Mouse (Mus musculus): ENCODE results near the gene Zmym1.
"Not testable (repeated sequence)": the region's sequence is repeated elsewhere in the genome, so short reads cannot be mapped to it uniquely, and the experiment has no call there.

The Zmym1 gene

DNA sequence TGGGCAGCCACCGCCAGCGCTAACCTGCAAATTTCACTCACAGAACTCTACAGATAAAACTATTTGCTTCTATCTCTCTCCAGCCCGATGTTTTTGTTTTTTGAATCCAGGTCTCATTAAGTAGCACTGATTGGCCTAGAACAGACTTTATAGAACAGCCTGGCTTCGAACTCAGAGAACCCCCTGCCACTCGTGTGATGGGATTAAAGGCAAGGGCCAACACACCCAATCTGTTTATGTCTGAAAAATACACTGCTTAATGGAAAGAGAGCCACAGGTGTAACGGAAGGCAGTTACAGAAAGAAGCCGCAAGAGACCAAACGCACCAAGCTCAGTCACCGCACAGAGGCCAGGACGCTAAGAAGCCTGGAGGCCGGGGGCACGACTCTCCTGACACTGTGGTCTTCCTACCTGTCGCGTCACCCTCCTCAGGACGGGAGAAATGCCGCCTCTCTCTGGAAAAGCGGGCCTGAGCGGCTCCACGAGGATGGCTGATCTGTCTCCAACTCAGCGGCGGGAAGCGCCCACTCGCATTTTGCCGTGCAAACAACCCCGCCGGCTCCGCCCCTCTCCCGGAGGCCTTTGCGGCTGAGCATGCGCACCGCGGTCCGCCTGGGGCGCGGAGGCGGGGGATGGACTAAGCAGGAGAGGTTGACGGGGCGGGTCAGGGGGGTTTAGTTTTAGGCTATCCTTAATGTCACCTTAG, at the start of gene Zmym1:
Gene Zmym1 (minus strand): TSS at position 568 of the 706 bp plus-strand sequence.
- peak; percentile 75 to 83 for DNase-seq (ENCODE audit: low spot score in 2 of 2)

DNA sequence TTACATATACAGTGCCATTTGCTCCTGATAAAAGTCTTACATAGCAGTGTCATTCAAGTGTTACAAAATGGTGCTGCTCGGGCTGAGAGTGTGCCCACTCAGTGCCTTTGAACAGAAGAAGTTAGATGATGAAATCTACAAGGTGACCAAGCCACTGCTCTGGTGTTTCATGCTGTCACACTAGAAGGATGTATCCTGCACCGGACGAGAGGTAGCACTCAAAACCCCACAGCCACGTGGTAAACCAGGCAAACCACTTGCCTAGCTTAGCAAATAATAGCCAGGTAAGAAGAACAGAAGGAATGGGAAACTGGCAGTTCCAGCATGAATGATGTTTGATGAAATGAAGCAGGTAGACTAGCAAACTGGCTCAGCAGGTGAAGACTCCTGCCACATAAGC, 49.6 kb upstream of the Zmym1 start:
- no peak for DNase-seq (ENCODE audit: low spot score in 2 of 2)

DNA sequence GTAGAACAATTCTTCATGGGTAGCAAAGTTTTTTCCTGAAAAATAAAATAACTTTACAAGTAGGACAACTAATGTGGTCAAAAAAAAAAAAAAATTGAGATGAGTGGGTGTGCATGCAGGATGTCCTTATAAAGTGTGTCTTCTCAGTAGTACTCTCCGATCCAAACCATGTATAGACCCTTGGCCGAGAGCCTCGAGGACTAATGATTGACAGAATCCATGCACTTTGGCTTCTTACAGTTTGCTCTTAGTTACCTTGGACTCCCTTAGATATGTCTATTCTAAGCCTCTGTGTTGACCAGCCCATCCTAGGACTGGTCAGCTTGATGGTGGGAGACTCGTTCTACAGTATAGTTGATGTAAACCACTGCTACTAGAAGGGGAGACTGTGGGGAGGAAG, 46.6 kb upstream of the Zmym1 start:
- DNase-seq (ENCODE audit: low spot score in 2 of 2), result no peak

DNA sequence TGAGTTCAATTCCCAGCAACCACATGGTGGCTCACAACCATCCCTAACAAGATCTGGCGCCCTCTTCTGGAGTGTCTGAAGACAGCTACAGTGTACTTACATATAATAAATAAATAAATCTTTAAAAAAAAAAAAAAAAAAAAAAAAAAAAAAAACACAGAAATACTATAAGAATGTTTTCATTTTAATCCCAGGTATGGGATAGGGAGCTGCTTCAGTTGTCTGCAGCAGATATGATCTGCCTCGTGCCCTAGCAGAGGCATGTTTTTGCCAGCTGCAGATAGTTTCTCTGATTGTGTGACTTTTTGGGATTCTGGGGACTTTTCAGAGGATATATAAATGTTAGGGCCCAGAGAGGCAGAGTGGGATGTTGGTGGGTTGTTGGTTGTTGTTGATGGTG, 38.6 kb upstream of the Zmym1 start:
- DNase-seq (ENCODE audit: low spot score in 2 of 2), result not testable (repeated sequence)

DNA sequence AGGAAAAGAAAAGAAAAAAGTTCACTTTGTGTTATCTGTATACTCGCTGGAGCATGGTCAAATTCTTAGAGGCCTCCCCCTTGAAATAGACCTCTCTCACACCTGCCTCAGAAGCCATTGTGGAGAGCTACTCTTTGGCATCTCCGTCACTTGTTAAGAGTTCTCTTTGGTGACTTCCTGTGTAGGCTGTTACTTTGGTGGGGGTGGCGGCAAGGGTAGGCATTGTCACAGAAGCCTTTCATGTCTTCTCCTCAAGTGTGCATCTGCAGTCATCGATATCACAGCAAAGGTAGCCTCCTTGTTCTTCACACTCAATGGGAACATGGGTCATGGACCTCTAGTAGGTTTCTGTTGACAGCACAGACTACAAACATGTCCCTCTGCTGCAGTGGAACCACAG, 34.1 kb upstream of the Zmym1 start:
- DNase-seq (ENCODE audit: low spot score in 2 of 2), result no peak

DNA sequence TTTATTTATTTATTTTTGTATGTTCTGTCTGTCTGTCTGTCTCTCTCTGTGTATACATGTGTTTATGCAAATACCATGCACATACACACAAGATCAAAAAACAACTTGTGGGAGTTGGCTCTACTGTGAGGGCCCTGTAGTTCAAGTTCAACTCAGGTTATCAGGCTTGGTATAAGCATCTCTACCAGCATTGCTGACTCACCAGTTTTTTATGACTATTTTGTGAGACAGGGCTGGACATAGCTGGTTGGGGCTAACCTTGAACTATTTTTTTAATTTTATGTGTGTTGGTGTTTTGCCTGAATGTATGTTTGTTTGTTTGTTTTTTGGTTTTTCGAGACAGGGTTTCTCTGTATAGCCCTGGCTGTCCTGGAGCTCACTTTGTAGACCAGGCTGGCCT, 30.2 kb upstream of the Zmym1 start:
- no peak for DNase-seq (ENCODE audit: low spot score in 2 of 2)

DNA sequence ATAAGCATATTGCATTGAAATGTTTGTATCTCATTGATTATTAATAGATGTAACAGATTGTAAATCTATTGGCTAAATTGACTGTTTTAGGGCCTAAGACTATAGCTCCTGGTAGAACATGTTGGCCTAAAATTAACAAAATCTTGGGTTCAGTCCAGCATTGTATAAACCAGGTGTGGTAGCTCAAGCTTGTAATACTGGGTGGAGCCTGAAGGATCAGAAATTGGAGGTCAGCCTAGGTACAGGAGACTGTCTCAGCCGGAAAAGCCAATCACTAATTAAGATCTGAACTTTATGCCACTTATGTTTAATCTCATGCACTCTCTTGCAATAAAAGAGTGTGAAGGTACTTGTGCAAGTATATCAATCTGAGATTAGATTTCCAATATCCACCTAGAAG, 24.8 kb upstream of the Zmym1 start:
- DNase-seq (ENCODE audit: low spot score in 2 of 2), result no peak

DNA sequence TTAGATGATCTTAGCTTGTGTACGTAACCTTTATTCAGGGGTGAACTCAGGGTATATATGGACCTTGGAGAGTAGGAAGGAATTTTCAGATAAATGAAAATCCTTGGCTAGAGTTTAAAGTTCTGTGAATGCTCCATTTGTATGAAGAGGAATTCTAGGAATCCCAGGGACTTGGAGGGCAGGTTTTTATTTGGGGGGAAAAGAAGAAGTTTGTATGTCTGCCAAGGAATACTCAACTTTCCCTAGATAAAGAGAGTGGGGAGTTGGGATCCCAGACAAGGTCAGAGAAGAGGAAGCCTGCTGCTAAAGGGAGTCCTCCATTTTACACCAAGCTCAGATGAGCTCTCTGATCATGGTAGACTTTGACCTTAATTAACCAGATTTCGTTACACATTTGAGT, 22.2 kb upstream of the Zmym1 start:
- DNase-seq (ENCODE audit: low spot score in 2 of 2), result no peak

DNA sequence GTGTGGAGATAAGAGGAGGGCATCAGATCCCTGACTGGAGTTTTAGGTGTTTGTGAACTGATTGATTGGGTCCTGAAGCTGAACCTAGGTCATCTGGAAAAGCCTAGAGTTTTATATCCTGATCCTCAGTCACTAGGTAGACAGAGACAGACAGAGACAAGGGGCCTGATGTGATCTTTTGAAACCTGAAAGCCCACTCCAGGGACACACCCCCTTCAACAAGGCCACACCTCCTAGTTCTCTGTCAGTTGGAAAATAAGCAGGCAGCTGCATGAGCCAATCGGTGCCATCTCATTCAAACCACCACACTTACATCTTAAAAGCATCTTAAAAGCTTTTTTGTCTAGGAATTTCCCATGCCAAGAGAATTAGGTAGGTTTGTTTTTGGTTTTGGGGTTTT, 19.9 kb upstream of the Zmym1 start:
- no peak for DNase-seq (ENCODE audit: low spot score in 2 of 2)

DNA sequence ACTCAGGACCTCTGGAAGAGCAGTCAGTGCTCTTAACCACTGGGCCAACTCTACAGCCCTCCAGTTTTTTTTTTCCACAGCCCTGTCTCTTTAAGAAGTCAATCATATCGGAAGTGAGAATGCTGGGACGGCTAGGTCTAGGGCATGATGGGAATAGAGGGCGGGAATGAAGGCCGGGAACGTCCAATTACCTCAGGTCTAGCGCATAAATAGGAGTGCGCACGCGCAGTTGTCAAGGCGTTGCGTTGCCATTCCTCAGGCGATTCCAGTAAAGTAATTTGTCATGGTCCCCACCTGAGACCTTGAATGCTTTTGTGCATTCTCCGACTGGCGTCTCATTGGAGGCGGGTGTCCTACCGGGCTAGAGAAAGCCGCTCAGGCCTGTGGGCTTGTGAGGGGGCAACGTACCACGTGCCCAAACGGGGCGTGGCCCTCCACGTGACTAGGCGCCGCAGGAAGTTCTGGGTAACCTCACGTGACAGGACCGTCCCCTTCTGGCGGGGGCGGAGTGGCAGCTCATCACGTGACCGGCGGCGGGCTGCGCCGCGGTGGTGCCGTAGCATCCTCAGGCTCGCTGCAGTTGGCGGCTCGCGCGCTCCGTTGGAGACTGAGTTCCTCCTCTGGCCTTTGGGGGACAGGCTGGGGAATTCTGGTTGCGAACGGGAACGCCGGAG, 16.1 kb upstream of the Zmym1 start, which contains the start of gene Zmym6:
Gene Zmym6 (plus strand): TSS at position 509 of the 674 bp plus-strand sequence.
- DNase-seq (ENCODE audit: low spot score in 2 of 2), result peak; percentile 96

DNA sequence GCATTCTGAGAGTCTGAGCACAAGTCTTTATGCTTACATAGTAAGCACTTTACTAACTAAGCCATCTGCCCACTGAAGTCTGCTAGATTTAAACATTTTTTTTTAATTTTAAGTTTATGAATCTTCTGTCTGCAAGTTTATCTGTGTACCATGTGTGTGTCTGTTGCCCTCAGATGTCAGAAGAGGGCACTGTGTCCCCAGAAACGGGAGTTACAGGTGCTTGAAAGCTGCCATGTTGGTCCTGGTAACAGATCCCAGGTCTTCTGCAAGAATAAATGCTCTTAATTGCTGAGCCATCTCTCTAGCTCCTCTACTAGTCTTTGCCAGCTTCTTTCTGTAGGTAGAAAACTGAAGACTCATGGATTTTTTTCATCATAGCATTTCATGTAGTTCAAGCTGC, 14.0 kb upstream of the Zmym1 start:
- no peak for DNase-seq (ENCODE audit: low spot score in 2 of 2)

DNA sequence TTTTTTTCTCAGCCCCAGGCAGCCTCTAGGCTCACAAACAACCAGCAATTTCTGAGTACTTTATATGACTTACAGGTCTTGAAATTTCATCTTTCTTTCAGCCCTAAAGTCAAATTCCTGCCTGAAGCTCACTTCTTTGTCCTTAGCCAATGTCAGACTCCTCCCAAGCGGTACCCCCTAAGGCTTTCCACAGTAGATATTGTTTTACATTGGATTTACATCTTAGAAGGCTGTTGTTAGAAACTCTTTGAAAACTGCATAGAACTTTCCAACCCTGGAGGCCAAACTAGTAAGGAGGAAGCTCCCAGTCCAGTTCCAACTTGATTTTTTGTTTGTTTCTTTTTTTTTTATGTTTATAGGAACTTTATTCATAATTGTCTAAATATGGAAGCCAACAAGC, 3.1 kb upstream of the Zmym1 start:
- DNase-seq (ENCODE audit: low spot score in 2 of 2), result no peak

DNA sequence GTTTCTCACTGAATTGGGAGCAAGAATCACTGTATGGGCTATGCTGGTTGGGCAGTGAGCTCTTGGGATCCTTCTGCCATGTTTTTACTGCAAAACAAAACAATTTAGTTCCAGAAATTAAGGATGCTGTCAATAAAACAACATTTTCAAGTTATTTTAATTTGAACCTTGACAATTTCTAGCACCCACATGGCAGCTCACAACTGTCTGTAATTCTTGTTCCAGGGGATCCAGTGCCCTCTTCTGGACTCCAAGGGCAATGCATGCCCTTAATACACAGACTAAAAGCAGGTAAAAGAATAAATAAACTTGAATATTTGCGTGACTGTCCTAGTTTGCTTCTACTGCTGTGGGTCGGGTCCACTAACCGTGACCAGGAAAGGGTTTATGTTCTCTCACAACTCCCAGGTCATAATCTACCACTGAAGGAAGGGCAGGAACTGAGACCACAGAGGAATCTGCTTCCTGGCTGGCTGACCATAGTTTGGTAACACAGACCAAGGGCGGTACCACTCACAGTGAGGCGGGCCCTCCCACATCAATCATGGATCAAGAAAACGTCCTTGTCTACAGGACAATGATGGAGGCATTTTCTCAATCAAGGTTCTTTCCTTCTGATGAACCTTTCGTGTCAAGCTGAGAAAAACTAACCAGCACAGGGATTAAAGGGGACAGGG, 6.3 kb downstream of the Zmym1 start:
- no peak for DNase-seq (ENCODE audit: low spot score in 2 of 2)

DNA sequence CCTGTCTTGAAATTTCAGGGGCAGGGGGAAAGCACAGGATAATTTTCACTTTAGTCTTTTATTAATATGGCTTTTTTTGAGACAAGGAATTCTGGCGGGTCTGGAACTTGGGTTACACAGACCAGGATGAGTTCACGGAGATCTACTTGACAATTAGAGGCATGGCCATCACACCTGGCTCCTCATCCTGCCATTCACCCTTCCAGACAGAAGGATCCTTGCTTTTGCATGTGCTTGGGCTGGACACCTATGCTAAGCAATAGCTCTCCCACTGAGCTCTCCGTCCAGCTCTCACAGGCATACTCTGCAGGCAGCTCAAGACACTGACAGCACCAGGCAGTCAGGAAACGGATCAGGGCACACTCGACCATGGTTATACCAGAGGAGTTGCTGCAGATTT, 7.9 kb downstream of the Zmym1 start:
- DNase-seq (ENCODE audit: low spot score in 2 of 2), result no peak

DNA sequence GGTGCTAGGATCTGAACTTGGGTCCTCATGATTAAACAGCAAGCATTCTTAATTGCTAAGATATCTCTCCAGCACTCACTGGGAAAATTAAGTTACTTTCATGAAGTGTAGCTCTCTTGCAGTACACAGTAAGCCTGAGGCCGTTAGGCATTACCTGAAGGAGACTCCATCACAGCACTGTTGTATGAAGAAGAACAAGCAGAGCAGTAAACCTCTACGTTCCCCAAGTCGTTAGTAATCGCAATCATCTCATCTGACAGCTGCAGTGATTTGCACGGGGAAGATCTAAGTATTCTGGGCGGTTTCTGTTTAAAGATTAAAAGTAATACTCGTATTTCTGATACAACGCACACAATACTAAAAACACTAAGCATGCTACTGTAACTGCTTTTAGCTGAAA, 9.8 kb downstream of the Zmym1 start:
- no peak for DNase-seq (ENCODE audit: low spot score in 2 of 2)

DNA sequence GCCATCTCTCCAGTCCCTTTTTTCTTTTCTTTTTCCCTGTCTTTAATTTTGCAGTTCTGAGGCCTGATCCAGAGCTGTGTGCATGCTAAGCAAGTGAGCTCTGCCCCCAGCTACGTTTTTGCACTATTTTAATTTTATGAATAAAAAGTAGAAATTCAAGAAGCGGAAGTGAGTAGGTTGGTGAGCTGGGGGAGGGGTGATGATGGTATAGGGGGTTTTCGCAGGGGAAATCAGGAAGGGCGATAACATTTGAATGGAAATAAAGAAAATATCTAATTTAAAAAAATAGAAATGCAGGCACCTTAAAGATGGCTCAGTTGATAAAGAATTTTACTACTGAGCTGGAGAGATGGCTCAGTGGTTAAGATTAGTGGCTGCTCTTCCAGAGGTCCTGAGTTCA, 17.4 kb downstream of the Zmym1 start:
- no peak for DNase-seq (ENCODE audit: low spot score in 2 of 2)

DNA sequence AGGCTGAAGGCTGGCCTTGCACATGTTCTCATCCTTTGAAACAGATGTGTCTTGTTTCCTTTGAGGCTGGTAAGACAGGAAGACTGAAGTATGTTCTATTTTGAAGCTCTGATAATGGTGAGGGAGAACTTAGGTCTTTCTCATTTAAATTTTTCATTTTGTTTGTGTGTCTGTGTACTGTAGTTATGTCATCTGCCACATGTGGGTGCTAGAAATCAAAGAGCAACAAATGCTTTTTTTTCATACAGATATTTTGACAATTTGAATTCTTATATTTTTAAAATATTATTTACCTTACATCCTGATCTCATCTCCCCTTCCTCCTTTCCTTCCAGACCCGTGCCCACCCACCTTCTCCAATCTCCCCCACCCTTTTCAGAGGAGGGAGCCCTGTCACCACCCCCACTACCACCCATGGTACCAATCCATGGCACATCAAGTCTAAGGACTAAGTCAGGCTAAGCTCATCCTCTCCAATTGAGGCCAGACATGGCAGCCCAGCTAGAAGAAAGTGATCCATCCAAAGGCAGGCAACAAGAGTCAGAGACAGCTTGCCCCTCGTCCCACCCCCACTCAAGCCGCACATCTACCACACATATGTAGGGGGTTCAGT, 21.0 kb downstream of the Zmym1 start:
- DNase-seq (ENCODE audit: low spot score in 2 of 2), result no peak

DNA sequence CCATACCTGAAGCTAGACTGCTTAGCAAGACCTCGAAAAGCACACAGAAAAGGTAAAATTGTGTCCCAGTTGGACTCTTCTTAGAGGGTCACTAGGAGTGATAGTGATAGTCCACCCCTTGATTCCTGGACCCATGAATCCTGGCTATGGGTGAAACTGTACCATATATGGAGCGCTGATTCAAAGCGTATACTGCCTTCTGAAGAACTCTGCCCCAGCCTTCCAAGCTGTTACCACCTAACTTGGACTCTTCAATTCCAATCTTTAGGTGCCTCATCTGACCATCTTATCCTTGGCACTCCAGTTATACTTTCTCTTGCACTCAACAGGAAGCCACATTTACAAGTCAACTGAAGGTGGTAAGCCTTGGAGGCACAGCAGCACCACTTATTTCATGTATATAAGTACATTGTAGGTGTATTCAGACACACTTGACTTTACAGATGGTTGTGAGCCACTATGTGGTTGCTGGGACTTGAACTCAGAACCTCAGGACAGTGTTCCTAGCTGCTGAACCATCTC, 22.1 kb downstream of the Zmym1 start:
- no peak for DNase-seq (ENCODE audit: low spot score in 2 of 2)

DNA sequence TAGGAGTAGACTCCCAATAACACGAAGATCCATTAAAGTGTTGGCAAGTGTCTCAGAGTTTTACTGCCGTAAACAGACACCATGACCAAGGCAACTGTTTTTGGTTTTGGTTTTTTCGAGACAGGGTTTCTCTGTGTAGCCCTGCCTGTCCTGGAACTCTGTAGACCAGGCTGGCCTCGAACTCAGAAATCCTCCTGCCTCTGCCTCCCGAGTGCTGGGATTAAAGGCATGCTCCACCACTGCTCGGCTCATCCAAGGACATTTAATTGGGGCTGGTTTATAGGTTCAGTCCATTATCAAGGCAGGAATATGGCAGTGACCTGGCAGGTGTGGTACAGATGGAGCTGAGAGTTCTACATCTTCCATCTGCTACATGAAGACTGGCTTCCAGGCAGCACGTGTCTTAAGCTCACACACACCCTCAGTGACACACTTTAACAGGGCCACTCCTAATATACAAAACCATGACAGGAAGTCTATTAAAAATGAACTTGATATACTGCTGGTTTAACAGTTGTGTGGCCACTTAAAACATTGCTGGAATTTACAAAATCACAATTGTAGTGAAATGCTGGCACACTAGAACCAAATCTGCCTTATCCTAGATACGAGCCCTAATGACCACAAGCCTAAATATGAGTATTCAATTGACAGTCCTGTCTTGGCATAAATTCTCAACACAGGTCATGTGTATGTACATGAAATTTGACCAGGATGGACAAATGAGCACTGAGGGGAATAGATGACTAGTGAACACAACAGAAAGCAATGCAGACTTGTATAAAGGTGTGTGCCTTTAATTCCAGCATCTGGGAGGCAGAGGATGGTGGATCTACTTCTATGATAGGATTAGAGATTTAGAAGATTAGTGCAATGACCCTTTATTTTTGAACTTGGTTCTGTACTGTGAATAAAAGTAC, 22.8 kb downstream of the Zmym1 start:
- DNase-seq (ENCODE audit: low spot score in 2 of 2), result no peak

DNA sequence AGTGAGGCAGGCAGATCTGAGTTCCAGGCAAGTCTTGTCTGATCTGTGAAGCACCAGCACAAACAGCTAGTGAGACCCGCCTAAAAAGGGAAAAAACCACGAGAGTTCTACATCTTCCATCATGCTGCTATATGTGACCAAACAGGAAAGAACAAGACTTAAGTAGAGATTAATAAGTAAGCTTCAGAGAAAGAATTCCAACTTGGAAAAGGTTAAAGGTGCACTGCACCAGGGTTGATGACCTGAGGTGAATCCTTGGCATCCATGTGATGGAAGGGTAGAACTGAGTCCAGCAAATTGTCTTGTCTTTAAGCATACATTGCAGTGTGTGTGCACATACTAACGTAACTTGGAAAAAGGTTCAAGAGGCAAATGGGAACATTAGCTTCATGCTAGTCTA, 23.8 kb downstream of the Zmym1 start:
- DNase-seq (ENCODE audit: low spot score in 2 of 2), result no peak

All from frontal cortex, postnatal 10 days (tissue).